Mouse (Mus musculus): ENCODE data around the gene Ankrd6. TPM values are rescaled to one million over a fixed set of nuclear protein-coding genes. Genes with fewer than 3 reads are reported as not detected.

Ankrd6 gene
- polyA plus RNA-seq, 1 experiment from 2014 or later: 12.7 TPM

Other genes starting within 250 kb of the Ankrd6 start
- gene Lyrm2, start 150.6 kb downstream of the Ankrd6 start, polyA plus RNA-seq (2016; fragmentation: Nextera tagmentation; extraction: Ambion mirVana): 143 and 155 TPM in 2 replicates
- gene Rragd, start 32.2 kb upstream of the Ankrd6 start, polyA plus RNA-seq (2016; fragmentation: Nextera tagmentation; extraction: Ambion mirVana): 16.1 and 19.6 TPM in 2 replicates
- 36.2 and 39.7 TPM in 2 replicates for gene Ube2j1, start 80.6 kb upstream of the Ankrd6 start, polyA plus RNA-seq (2016; fragmentation: Nextera tagmentation; extraction: Ambion mirVana)
- gene Gabrr2, start 112.2 kb upstream of the Ankrd6 start, polyA plus RNA-seq (2016; fragmentation: Nextera tagmentation; extraction: Ambion mirVana): 0.29 and 0.38 TPM in 2 replicates
- 0.06 TPM in 1 of 2 replicates, not detected in the other for gene Gabrr1, start 181.7 kb upstream of the Ankrd6 start, polyA plus RNA-seq (2016; fragmentation: Nextera tagmentation; extraction: Ambion mirVana)
- gene Pm20d2, start 238.9 kb upstream of the Ankrd6 start, polyA plus RNA-seq (2016; fragmentation: Nextera tagmentation; extraction: Ambion mirVana): 2.1 TPM in 2 replicates

Data from embryonic facial prominence, embryonic 12.5 days (tissue).